Mouse (Mus musculus): ENCODE data around the gene Gm4924.
A peak's percentile ranks its signal among the peaks of the same experiment; 100 is the strongest.

The Gm4924 gene

GRCm38 (mm10) chr10:82354083-82355010 lies at the start of gene Gm4924:
Gm4924 (plus strand) TSS chr10:82354255.
- DNase-seq (ENCODE audit: low read depth, low spot score) = peak; percentile 94

GRCm38 (mm10) chr10:82316482-82316881 lies 37.6 kb upstream of the Gm4924 start, which contains the start of gene 4932415D10Rik:
4932415D10Rik (minus strand) TSS chr10:82316582.
- no peak for DNase-seq (ENCODE audit: low read depth, low spot score)

GRCm38 (mm10) chr10:82320134-82320533 lies 33.9 kb upstream of the Gm4924 start:
- no peak for DNase-seq (ENCODE audit: low read depth, low spot score)

- no peak for DNase-seq (ENCODE audit: low read depth, low spot score)
Measured at GRCm38 (mm10) chr10:82329826-82330225, 24.2 kb upstream of the Gm4924 start.

DNA sequence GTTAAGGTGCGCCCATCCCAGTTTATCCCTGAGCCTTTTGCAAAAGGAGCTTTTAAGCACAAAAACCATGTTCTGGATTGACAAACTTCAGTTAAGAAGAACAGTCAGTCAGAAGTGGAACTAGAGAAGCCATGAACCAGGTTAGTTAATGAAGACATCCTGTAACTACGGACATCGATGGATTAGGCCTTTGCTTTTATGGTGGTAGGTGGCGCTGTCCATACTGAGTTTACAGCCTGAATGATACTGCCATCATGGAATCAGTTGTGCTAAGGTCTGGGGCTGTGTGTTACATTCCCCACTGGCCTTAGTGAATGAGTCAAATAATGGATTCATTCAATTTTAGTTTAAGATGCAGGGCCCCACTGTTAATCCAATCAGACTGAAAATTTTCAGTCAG lies 1.3 kb downstream of the Gm4924 start:
- DNase-seq (ENCODE audit: low read depth, low spot score) = no peak

- DNase-seq (ENCODE audit: low read depth, low spot score) = no peak
Measured at GRCm38 (mm10) chr10:82361911-82362310, 7.9 kb downstream of the Gm4924 start.

DNA sequence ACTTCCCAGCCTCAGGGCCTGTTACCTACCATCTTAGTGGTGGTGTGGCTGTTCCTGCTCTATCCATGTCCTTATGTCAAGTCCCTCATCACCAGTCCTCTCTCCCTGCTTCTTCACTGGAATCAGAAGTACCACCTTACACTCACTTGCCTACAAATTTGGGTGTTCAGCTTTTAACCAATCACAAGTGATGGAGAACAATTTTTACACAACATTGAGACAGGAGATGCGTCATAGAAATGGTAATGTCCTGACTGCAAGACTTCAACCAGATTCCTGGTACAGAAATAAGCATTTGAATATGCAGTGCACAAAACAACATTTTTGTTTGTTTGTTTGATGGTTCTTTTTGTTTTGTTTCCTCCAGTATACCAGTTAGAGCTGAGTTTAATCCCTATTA lies 28.9 kb downstream of the Gm4924 start:
- no peak for DNase-seq (ENCODE audit: low read depth, low spot score)

GRCm38 (mm10) chr10:82409511-82409910 lies 55.5 kb downstream of the Gm4924 start:
- DNase-seq (ENCODE audit: low read depth, low spot score) = no peak

DNA sequence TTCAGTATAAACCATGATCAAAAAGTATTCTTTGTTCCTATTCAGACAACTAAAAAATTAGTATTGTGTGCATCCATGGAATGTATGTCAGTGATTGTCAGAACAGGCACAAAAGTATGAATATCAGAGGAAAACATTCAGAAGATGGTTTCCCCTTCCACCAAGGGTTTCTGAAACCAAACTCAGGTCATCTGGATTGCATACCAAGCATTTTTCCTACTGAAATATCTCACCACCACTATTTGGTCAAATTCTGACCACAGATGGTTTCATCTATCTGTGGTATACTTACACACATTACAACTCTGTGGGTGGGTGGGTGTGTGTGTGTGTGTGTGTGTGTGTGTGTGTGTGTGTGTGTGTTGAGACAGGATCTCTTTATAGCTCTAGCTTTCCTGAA lies 69.6 kb downstream of the Gm4924 start:
- no peak for DNase-seq (ENCODE audit: low read depth, low spot score)

All from telencephalon, adult 2 months (tissue).